Mouse (Mus musculus) liver, postnatal 0 days (tissue): ENCODE data around the gene Phf21a.

Experiments used
- CTCF ChIP-seq: sonication (generic); IDR thresholded peaks from 2 replicates; pipeline ENCODE4 v1.5.1; 2016; ENCODE audit warnings: antibody characterized with exemption, low read depth
- EP300 ChIP-seq: IDR thresholded peaks from 2 replicates; pipeline ENCODE4 v1.6.1; 2016; ENCODE audit warnings: antibody characterized with exemption, low read depth, mild to moderate bottlenecking

- no peak for TF ChIP-seq CTCF
- TF ChIP-seq EP300 = no peak
Measured at GRCm38 (mm10) chr2:92397436-92397835, 304.5 kb downstream of the Phf21a start.
